Mouse (Mus musculus) T-helper 1 cell (primary cell): ENCODE measurements at regions not wholly inside any gene's neighbourhood (a gene's known extent, or its start where the extent isn't known, plus 50 kb on each side); places are given as distances from the start of the nearest gene placed in this dataset.

Experiments
- in situ Hi-C: fragments of 300-600 bp; cut with MboI, MseI; formaldehyde crosslinking; loops from one replicate; pipeline ENCODE4 v1.15.1; 2025; ENCODE audit warnings: high pct_unique_total_duplicates

DNA sequence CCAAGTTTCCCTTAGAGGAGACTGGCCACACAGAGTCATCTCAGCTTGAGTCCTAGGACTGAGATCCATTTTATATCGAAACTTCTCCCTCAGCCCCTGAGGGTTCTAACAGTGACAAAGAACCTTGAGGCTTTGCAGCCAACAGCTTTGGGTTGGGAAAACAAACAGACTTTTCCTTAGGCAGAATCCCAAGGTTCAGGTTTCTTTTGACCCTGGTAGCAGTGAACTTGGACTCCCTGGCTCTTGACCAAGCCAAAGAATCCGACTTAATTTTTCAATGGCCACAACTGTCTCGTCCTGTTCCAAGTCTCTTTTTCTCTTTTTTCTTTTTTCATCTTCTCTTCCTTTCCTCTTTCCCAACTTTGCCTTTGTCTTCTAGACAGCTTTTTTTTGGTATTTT lies 60.9 kb upstream of the Serpine2 start:
- in situ Hi-C loops: no loop called here

GRCm38 (mm10) chr1:79921333-79921732 lies 60.4 kb upstream of the Serpine2 start:
- in situ Hi-C loops: no loop called here

GRCm38 (mm10) chr1:79917426-79918150 lies 56.6 kb upstream of the Serpine2 start:
- in situ Hi-C loops: no loop called here
